Mouse (Mus musculus): ENCODE measurements around the gene Triap1. TPM values are rescaled to one million over a fixed set of nuclear protein-coding genes. Genes with fewer than 3 reads are reported as not detected.

Gene Triap1
- total RNA-seq, 4 experiments from 2014 or later = 21.1 to 24.6 (median 22.9) TPM

GRCm38 (mm10) chr5:115391935-115392334 is 50.9 kb downstream of the Triap1 start:
- no peak for DNase-seq (ENCODE audit: low spot score in 2 of 2)

DNA sequence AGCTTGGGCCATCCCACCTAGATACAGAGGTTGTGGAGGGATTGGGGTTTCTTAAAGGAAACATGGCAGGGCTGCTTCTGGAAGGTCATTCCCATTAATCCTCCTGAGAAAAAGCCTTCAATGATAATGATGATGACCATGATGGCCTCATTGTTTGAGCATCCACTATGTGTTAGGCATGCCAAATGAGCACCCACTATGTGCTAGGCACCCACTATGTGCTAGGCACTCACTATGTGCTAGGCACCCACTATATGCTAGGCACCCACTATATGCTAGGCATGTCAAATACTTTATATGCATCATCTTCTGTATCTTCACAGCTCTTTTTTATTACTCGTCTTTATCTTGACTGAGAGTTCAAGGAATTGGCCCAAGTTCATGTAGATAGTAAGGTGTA is 51.9 kb downstream of the Triap1 start:
- DNase-seq (ENCODE audit: low spot score in 2 of 2) = no peak

Other genes starting within 250 kb of the Triap1 start
- gene Gm10401, start 242.9 kb upstream of the Triap1 start, total RNA-seq (2022) = not detected
- gene Acads, start 221.9 kb upstream of the Triap1 start, total RNA-seq (2022) = 10 to 100 TPM in 1 of 4 experiments, 1 to 10 TPM in 3; 8.1 to 11.7 (median 9.2) TPM
- 10 to 100 TPM; 26.9 to 29.3 (median 27.6) TPM for gene Unc119b, start 206.2 kb upstream of the Triap1 start, total RNA-seq (2022)
- 100 to 1,000 TPM in 1 of 4 experiments, 10 to 100 TPM in 3; 80.4 to 100 (median 89.0) TPM for gene Mlec, start 183.0 kb upstream of the Triap1 start, total RNA-seq (2022)
- 100 to 1,000 TPM; 109 to 118 (median 114) TPM for gene Cabp1, start 146.8 kb upstream of the Triap1 start, total RNA-seq (2022)
- 100 to 1,000 TPM in 2 of 4 experiments, 10 to 100 TPM in 2; 89.0 to 104 (median 99.1) TPM for gene Pop5, start 105.4 kb upstream of the Triap1 start, total RNA-seq (2022)
- gene Rnf10, start 68.3 kb upstream of the Triap1 start, total RNA-seq (2022) = 100 to 1,000 TPM; 226 to 251 (median 245) TPM
- 10 to 100 TPM; 38.7 to 45.6 (median 41.5) TPM for gene Coq5, start 61.6 kb upstream of the Triap1 start, total RNA-seq (2022)
- gene Dynll1, start 40.2 kb upstream of the Triap1 start, total RNA-seq (2022) = 100 to 1,000 TPM; 630 to 827 (median 734) TPM
- gene Srsf9, start 14.0 kb upstream of the Triap1 start, total RNA-seq (2022) = 10 to 100 TPM; 83.6 to 93.5 (median 86.2) TPM
- gene Gatc, start within 50 bp of the Triap1 start, total RNA-seq (2022) = 10 to 100 TPM; 19.1 to 22.9 (median 20.9) TPM
- 100 to 1,000 TPM; 621 to 774 (median 709) TPM for gene Cox6a1, start 7.8 kb downstream of the Triap1 start, total RNA-seq (2022)
- gene Msi1, start 88.4 kb downstream of the Triap1 start, total RNA-seq (2022) = 10 to 100 TPM; 57.2 to 62.6 (median 60.8) TPM
- not detected for gene Pla2g1b, start 125.0 kb downstream of the Triap1 start, total RNA-seq (2022)
- gene Sirt4, start 143.5 kb downstream of the Triap1 start, total RNA-seq (2022) = 10 to 100 TPM; 34.0 to 58.6 (median 41.9) TPM
- 10 to 100 TPM; 38.1 to 45.8 (median 40.2) TPM for gene Pxn, start 165.5 kb downstream of the Triap1 start, total RNA-seq (2022)
- 100 to 1,000 TPM; 188 to 289 (median 230) TPM for gene Rplp0, start 218.2 kb downstream of the Triap1 start, total RNA-seq (2022)
- gene Gcn1l1, start 224.0 kb downstream of the Triap1 start, total RNA-seq (2022) = 10 to 100 TPM; 72.7 to 85.7 (median 77.4) TPM

All from layer of hippocampus, adult 8-10 months (tissue).